Mouse (Mus musculus) CD4-positive helper T cell, adult 2 months (primary cell): ENCODE results near the gene Cpne4.
A peak's percentile ranks its signal among the peaks of the same experiment; 100 is the strongest.

Experiments
- DNase-seq: peaks from one replicate; pipeline ENCODE4 v3.0.0-alpha.2; 2012; ENCODE audit warnings: low read depth, missing footprints, low spot score

The Cpne4 gene

DNA sequence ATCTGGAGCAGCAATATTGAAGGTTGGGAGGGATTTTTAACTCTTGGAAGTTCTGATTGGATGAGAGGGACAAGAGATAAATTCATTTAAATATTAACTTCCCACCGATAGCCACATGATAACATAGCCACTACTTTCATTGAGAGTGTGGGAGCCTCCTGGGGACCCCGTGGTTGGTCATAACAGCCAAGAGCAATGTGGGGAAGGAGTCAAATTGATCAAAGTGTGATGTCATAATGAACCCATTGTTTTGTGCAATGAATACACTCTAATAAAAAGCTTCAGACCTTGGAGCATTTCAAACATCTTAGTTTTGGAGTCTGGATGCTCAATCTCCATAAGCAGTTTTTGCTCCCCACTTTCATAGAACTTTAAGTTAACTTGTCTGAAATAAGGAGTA is at the start of gene Cpne4:
Gene Cpne4, plus strand, starts transcription at position 301 of the 400 bp plus-strand sequence.
- no peak for DNase-seq

DNA sequence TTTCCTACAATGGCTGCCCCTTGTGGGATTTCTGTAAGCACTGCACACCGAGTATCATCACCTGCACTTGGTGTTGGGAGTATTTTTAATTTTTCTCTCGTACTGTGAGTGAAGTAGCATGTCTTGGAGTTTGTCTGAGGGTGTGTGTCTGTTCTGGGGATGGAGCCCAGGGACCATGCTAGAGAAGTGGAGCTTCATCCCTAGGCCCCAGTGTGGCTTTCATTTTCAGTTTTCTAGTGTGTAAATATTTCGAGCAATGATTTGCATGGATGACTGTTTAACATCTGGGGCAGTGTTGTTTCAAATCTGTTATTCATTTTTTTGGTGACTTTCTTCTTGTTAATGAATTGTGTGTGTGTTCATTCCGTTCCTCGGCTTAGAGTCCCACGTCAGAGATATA is 31.9 kb upstream of the Cpne4 start:
- DNase-seq, result no peak

DNA sequence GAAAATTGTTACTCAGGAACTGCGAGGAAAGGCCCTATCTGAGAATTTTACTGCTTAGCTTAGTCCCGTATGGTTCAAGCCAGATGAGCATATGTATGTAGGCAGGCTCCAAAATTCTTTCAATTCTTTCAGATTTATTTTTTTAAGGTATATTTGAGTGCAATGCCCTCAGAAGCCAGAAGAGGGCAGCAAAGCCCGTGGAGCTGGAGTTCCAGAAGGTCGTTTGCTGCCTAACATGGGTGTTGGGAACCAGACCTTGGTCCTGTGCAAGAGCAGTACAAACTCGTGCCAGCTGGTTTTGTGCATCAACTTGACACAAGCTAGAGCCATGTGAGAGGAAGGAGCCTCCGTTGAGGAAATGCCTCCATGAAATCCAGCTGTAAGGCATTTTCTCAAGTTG is 11.6 kb upstream of the Cpne4 start:
- no peak for DNase-seq

DNA sequence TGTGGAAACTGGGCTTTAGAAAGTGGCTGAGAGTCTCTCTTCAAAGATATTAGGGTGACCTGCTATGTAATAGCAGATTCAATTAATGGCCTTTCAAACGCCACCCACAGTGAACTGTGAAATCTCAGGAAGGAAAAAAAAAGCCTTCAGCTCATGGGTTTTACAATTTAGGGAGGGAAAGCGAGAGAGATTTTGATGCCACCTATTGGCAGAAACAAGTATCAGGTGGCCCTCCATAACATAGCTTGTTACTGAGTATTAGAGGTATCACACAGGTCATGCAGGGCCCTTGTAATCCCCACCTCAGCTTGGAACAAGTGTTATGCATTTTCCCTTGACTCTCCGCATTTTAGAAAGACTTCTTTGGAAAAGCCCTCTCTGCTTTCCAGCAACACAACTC is 18.7 kb downstream of the Cpne4 start:
- no peak for DNase-seq

DNA sequence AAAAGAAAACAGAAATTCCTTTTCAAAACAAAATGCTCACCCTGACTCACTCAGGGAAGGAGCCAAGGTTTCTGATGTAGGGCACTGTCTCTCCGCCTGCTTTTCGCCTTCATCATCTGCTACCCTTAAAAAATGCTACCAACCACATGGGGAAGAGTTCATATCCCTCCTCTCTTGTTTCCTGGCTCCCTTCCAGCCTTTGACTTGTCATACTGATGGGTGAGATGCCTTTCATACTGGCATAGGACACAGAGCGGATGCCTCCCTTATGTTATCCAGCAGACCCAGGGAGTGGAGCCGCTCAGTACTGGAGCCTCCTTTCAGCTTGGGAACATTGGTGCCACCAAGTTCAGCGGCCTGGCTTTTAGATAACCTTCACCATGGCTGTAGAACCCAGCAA is 19.4 kb downstream of the Cpne4 start:
- DNase-seq, result no peak

DNA sequence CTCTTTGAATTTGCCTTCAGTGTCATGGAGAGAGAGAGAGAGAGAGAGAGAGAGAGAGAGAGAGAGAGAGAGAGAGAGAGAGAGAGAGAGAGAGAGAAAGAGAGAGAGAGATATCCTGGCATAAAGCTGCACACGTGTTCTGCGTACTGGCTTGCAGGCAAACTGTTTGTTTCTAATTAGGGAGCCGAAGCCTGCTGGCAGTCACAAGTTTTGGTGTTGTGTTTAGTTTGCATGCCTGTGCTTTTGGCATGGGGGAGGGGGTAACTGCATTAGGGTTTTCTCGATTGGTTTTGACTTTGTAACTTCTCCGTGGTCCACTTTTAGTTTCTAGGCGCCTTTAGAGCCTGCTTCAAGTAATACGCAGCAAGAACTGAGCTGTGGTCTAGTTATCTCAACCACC is 20.0 kb downstream of the Cpne4 start:
- DNase-seq, result no peak

DNA sequence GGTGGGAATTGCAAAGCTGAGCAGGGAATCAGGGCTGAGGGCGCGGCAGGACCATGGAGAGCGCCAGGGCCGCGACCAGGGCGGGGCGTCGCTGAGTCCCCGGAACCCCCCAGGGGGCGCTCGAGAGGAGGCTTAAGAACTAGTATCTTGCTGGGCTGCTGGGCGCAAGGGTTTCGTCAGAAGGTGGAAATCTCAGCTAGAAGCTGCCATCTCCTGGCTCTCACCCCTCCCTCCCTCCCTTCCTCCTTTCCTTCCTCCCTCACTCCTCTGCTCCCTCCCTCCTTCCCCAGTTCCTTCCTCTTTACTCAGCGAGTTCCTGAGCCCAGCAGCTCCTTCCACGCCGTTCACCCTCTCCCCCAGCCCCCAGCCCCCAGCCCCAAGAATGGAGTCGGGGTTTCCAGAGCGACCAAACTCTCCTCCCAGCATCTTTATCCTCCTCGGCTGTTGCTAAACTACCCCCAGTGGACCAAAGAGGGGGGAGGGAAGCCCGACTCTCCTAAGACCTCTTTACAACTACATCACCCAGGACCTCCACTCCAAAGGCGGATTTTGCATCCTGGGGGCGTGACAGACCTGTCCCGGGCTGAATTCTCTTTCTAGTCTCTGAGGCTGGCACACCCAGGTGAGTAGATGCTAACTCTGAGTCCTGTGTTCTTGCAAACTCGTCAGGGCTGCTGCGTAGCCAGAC is 22.5 kb downstream of the Cpne4 start:
- DNase-seq, result no peak

DNA sequence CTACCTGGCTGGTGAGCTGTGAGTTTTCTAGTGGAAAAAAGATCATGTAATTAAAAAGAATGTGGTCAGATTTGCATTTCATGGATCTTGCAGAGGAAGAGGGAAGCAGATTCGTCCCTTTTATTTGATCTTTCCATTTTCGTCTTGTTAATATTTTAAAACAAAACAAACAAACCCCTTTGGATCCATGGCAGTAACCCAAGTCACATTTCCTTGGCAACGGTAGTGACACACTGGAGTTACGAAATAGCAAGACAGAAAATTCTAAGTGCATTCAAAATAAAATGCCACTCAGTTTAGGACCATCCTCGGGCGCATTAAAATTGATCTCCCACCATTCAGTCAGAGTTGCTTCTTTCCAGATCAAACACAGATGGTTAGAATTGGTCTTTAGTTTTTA is 25.8 kb downstream of the Cpne4 start:
- DNase-seq, result no peak

DNA sequence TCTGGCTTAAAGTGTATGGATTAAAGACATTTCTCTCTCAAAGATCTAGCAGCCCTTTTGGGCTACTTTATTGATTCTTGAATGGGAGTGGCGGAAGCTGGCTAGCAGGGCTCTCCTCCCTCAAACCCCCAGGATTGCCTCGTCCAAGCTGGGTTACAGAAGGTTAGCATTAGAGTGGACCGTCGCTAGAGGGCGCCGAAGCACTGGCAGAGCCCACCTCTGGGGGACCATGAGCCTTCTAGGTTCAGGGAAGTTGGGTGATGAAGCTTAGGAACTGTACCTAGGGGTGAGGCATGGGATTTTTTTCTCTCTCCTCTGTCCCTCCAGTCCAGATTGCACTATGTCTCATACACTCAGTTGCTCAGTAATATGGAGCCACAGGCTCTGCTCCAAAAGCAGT is 27.4 kb downstream of the Cpne4 start:
- DNase-seq, result peak; percentile 8

DNA sequence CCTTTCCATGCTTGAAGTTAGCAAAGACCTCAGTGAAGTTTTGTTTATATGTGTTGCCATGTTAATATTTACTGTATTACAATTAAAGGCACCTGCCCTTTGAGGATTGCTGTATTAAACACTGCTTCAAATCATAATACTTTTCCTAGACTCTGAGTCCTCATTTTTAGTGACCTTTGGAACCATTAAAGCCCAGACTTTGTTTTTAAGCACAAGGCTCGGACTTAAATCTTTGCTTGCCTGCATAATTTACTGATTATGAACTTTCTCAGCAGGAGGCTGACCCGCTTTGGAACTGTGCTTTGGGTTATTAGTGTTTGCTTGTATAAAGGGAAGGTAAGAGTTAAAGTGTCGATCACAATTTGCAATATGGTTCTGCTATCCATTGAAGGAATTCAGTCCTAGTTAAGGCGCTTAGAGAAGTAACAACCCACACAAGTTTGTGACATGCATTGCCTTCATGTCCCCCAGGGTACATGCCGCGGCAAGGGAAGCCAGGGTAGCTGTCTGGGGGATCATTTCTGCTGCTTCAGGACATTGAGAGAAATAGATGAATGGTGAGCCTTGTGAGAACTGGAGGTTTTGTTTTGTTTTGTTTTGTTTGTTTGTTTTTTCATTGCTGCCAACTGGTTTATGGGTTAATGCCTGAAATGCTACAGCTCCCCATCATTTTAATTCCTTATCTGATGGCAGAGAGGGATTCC is 35.0 kb downstream of the Cpne4 start:
- DNase-seq, result no peak

DNA sequence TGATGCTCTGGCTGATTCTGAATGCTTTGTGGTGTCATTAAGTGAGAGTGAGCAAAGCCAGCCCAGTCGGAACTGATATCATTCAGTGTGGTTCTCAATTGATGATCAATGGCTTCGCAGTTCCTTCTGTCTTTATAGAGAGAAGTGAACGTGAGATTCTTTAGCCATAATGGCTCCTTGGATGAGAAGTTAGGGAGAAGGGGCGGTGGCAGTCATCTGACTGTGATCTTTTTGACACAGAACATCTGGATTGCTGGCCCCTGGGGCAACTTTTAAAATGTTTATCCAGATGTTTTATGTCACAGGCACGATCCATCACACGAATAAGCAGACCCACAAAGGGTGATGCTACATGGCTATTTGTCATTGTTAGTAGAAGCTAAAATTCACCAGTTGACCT is 35.6 kb downstream of the Cpne4 start:
- no peak for DNase-seq

DNA sequence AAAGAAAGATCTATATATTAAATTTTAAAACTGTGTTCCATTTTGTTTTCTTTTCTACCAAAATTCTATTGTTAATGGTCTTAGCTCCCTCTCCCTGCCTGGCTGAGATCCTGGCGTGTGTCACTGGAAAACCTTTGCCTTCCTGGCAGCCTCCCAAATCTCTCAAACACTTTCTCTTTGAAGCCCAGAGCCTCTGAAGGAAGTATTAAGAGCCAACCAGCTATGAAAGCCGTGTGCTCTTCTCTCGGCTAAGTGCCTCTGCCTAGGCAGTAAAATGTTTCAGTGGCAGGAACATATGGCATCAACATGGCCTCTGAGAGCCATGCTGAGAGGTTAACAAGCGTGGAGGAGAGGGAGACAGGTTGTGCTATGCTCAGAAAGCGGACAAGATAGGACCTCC is 47.5 kb downstream of the Cpne4 start:
- no peak for DNase-seq

DNA sequence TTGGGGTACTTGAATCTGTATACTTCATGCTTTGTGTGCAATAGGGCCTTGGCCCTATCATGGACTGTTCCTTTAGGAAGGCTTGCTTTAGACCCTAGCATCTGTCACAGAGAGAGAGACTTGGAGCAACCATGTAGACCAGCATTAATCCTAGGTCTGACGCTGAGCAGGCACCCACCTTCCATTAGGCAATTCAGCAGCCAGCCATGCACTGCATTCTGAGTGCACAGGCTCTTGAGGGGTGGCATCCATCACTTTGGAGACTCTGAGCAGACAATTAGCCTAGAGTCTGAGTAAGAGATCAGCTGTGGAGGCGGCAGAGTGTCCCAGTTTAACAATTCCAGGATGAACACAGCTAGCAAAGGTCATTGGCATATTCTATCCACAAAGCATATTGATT is 47.9 kb downstream of the Cpne4 start:
- no peak for DNase-seq

DNA sequence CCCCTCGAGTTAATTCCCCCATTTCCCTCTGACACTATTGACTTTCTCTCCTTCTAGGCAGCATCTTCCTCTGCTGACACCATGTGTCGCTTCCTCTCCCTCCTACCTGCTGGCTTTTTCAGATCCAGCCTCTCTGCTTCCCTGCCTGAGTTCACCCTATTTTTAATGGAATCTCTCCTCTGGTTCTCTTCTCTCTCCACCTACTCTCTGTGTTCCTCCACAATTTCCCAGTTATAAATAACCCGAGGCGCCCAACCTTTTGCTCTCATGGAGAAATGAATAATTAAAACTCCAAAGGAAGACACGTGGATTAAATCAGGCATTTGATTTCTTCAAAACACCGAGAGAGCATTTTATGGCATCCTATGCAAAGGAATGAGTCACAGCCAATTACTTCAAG is 65.4 kb downstream of the Cpne4 start:
- DNase-seq, result no peak

DNA sequence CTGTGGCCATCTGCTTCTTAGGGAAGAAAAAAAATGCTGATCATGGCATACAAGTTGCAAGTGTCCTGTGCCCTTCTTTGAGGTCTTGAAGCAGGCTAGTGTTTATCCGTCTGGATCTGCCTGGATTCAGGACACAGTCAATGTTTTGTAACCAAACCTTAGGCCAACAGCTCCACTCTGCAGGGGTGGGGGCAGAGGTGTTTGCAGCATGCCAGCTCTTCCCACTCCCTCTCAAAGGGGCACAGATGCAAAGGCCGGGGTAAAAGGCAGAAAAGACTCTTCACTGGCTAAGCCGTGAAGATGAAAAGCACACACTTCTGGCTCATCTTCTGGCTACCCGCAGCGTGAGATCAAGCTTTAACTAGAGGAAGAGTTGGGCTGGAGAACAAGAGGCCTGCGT is 69.6 kb downstream of the Cpne4 start:
- no peak for DNase-seq

DNA sequence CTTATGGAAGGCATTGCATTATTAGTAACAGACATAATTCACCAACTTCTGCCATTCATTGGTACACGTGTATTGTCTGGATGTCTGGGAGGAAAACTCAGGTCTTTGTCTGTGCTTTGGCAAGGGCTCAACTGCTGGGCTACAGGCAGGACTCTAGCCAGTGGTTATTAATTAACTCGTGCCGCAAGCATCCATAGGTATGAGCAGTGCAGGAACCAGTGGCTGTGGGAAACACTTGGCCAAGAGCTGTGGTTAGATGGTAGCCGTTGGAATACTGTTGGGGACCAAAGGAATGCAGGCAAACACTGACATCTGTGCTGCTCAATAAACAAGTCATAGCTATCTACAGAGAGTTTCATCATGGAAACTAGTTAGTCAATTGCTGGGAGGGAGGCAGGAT is 76.5 kb downstream of the Cpne4 start:
- DNase-seq, result no peak

DNA sequence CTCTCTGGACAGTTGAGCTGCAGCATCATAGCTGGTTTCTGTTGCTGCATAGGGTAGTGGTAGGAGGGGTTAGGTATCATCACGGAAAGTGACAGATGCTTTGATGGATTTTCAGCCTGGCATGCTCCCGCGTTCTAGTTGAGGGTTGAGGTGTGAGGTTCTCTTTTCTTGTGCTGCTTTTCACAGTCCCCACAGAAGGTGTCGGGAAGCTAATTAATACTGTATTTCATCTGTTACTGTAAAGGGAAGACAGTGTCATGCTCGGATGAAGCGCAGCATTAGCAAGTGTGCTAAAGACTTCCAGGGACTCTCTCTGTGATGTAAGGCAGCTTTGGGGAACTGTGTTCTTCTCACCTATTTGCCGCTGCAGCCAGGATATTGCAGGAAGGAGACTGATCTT is 80.7 kb downstream of the Cpne4 start:
- no peak for DNase-seq

DNA sequence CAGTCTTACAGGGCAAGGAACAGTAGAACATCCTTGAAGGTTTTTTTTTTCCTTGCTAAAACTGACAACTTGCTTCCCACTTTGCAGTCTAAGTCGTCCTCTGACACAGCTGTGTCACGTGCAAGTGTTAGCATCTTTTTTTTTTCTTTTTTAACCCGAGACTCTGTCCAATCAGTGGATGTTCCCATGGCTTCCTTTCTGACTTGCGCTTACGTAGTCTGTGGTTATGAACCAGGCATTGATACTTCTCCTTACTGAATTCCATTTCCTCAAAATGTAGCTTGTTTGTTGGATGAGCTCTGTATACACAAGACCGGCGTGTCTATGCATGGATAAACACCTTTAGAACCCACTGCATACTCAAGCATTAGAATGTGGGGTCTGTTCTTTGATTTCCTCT is 82.2 kb downstream of the Cpne4 start:
- no peak for DNase-seq

DNA sequence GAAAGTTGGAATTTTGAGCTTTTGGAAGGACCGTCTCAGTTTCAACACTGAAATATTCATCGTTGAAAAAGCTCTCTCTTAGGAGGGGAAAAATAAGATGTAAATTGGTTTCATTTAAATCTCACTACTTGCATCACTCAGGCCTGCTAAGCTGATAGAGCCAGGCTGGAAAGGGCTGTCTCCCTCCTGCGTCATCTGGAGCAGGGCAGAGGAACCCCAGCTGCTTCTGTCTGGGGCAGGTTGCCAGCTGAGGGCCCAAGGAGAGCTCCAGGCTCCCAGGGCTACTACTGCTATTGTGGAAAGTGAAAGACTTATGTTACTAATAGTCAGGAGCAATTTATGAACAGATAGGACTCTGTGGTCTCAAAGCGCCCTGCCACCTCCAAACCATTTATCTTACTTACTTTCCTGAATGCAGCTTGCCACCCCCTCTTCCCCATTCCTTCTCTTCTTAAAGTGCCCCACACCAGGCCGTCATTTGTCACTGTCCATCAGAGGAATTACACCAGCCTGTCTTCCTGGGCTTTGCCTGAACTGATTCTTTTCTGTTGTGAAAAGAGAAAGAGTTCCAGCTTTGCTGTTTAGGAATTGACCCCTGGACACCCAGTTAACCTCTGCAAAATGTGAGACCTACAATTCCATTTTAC is 99.4 kb downstream of the Cpne4 start:
- no peak for DNase-seq

DNA sequence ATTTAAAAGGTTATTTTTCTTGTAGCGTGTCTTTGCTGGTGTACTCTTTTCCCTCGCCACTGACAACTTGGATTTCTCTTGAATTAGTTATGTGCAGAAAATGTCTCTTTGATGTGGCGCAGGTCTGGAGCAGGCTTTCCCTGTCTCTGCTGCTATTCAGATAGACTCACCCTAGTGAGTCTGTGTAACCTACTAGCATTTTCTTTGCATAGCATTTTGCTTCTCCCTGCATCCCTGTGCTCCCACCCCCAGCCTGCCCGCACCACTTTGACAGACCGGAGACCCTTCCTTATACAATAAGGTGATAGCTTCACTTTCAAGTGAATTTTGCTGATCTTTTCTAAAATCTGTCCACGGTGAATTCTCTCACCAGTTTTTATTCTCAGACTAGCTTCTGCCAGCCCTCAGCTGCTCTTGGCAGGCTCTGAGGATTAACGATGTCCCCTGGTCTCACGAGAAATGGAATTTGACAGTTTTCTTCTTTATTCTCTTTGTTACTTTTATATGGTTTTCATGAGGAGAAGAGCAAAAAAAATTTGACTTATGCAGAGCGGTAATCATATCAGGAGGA is 105.7 kb downstream of the Cpne4 start:
- DNase-seq, result no peak

DNA sequence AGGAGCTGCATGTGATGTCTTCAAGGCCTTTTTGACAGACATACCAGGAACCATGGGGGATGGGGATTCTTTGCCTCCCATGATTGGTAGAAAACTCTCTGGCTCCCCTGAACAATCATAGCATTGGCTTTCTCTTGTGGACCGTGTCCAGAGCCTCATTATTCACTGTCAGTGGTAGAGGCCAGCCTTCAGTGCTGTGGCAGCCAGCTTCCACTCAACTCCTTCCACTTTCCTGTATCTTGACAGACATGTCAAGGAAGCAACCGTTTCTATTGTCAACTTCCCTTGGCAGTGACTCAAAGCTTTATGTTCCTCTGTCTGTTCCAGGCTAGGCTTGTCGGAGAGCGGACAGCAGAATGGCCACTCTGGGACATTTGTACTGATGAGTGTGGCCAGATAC is 112.7 kb downstream of the Cpne4 start:
- no peak for DNase-seq

DNA sequence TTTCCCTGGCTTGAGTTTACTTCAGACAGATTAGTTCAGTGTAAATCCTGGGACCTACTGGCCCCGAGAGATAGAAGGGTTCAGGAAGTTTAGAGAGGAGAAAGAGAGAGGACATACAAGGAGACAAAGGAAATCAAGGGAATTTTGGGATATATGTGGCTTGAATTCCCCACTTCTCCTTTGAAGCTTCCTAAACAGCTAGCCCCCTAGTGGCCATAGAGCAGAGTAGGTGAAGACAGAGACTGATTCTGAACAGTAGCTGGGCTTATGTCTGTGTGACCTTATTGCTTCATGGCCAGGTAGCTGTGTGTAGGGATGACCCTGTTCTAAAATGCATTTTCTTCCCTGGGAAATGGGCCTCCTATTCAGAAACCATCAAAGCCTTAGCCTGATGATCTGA is 129.6 kb downstream of the Cpne4 start:
- DNase-seq, result no peak

DNA sequence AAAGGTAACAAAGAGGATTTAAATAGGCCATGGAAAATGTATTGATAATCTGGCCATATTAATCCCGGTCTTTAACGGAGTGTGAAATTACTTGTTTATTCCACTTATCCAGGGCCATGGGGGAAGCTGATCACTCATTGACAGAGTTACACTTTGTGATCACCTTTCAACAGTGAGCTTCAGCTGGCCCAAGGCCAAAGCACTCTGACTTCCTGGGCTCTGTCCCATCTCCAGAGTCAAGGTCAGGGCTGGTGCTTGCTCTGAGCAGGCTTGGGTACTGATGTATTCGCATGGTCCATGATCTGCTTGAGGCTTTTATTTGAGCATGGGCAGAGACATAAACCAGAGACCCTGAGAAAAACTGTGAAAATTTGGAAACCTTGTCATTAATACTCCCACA is 131.5 kb downstream of the Cpne4 start:
- no peak for DNase-seq
